Mouse (Mus musculus): ENCODE measurements around the gene Tmcc3.

Gene Tmcc3

DNA sequence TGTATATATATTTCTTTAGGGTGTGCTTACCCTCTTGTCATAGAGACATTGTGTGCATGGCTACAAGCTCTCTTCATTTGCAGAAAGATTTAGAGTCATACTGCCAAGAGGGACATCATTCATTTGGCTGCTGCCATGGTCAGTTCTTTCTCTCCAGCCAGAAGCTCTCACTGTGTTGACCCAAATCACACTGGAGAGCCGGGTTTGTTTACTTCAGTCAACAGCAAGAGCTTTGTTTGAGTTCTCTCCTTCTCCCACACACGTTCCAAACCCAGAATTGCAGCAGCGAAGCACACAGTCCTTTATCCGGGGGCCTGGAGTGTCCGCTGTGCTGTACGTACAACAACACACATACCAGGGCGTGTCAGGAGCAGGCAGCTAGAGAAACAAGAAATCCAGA is 154.6 kb downstream of the Tmcc3 start:
- DNase-seq (ENCODE audit: low spot score in 2 of 2), result no peak

DNA sequence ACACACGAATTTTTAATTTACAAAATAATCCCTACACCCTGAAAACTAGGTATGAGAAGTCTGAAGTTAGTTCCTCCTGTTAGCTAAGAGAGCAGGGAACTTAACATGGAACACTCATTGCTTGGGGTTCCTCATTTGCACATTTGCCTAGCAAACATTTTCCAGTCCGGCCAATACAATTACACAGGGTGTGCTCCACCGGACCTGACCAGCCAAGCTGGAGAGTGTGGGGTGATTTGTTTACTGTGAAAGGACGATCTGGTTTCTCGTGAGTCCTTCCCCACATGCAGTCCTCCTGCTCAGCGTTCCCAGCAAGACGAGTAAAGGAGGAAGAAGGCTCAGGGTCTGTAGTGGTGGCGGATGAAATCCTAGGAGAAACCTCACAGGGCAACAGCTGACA is 159.7 kb downstream of the Tmcc3 start:
- DNase-seq (ENCODE audit: low spot score in 2 of 2), result no peak

DNA sequence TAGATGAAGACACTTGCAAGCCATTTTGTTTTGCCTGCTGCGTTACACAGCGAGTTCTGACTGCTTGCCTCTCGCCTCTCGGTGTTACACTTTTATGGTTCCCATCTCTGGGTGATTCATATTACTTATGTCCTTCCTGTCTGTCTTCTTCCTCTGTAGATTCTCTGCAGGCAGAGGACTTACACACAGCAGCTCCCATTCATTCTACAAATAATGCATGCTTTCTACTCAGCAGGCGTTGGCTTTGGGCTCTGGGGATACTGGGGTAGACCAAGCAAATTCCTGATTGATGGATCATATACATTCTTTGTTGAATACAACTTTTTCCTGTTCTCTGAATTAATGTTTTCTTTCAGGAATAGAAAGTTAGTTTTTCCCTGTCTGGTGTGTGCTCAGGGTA is 161.8 kb downstream of the Tmcc3 start:
- no peak for DNase-seq (ENCODE audit: low spot score in 2 of 2)

DNA sequence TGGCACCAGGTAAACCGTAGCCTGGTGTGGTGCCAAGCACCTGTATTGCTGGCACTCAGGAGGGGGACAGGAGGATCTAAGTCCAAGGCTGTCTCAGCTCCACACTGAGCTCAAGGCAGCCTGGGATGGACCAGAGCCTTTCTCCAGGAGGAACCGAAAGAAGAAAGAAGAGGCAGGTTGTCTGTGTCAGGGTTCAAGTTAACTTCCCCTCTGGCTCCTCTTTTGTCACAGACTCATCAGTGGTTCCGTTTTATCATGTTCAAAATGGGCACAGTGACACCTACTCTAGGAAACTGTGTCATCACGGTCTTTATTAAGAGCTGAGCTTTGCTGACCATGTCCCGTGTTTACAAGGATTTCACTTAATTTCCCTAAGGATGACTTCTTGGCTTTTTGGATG is 162.4 kb downstream of the Tmcc3 start:
- DNase-seq (ENCODE audit: low spot score in 2 of 2), result no peak

DNA sequence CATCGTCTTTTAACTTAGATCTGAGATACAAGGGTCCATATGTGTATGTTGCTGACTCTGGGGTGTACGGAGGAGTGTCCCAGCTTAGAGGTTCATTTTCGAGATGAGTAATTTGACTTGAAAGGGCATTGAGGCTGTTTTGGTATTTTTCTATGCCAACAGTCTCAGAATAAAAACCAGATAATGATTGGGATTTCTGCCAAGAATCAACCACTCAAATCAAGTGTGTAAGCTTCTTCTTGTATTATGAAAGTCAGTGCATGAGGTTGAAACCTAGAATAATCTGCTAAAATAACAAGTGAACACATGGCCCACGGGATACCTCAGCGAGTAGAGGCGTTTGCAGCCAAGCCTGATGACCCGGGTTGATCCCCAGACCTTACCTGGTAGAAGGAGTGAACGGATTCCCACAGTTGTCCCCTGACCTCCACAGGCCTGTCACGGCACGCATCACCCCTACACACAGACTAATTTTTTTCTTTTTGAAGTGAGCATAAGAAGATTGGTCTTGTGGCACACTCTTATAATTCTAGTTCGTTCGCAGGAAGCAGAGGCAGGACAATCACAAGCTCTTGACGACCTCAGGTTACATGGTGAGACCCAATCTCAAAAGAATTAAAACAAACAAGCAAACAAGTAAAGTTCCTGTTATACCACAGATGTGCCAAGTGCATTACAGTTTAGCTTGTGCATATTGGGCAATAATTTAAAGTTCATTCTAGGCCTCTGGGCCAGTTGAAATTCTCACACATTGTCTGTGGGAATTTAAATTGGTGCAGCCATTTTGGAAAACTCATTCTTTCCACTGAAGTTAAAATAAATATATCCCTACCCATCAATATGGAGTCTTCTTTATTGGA is 165.8 kb downstream of the Tmcc3 start:
- DNase-seq (ENCODE audit: low spot score in 2 of 2), result no peak

DNA sequence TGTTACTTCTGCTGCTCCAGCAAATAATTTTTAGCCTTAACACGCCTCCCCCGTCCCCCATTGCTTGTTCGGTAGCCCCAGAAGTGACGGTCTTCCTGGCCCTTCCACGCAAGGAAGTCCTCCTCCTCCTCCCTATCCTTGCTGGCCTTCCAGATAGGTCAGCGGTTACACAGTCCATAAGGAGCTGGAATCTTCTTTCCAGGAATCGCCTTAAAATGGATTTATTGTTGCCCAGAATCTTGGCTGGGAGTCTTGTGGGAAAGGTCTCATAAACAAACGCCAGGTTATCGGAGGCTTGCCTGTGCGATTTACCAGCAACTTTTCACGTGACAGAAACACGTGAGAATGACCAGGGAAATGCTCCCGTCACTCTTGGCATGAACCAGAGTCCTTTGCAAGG is 167.9 kb downstream of the Tmcc3 start:
- DNase-seq (ENCODE audit: low spot score in 2 of 2), result no peak

DNA sequence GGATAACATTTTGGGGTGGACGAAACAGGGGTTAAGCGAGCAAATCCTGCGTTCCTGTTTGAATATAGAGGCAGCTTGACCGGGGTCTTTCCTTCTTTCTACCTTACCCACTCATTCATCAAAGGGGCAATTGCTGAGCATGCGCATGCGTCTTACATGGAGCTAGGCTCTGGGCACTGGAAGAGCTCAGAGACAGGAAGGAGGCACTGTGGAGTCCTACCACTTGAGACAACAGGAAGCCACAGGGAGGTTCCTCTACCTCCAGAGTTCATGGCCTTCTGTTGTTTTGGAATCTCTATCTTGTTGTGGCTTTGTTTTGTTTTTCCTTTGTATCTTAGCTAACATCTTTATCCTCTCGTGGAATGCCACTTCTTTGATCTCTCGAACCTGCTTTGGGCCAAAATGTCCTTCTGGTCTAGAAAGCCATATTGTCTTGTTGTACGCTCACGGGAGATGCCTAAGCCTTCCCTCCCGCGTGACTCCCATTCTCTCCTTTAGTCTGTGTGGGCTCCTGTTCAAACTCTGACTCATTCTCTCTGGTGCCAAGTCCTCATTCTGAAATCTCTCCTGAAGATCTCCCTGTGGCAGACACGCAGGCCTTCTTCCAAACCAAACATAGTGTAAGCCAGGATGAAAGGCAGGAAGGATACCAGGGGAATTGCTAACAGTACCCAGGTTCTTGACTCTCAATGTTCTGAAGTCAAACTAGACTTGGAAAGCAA is 168.8 kb downstream of the Tmcc3 start:
- DNase-seq (ENCODE audit: low spot score in 2 of 2), result no peak

DNA sequence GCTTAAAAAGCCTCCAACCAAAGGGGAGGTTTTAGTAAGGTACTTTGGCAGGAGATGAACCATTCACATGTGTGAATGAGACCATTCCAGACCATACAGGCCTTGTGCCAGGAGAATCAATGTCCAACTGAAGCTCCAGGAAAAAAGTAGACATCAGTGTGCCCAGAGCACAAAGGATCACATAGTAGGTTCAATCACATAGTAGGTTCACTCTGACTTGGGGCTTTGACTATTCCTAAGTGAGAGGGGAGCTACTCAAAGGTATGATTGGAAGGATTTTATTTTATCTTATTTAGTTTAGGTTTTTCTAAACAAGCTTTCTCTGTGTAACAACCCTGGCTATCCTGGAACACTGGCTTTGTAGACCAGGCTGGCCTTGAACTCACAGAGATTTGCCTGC is 169.9 kb downstream of the Tmcc3 start:
- DNase-seq (ENCODE audit: low spot score in 2 of 2), result no peak

DNA sequence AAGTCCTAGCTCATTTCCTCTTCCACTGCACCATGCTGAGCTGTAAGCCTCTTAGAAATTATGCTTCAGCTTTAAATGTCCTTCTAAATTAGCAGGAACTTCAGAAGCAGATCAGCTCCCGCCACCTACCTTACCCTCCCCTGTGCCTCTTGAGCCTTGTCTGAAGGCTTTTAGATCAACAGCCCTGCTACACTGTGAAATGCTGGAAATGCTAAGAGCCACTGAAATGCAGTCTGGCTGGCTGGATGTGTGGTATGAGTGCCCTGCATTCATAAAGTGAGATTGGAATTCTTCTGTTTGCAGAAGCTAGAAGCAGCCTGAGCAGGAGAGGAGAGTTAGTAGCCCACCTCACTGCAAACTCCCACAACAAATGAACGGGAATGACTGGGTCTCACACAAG is 174.4 kb downstream of the Tmcc3 start:
- DNase-seq (ENCODE audit: low spot score in 2 of 2), result no peak

DNA sequence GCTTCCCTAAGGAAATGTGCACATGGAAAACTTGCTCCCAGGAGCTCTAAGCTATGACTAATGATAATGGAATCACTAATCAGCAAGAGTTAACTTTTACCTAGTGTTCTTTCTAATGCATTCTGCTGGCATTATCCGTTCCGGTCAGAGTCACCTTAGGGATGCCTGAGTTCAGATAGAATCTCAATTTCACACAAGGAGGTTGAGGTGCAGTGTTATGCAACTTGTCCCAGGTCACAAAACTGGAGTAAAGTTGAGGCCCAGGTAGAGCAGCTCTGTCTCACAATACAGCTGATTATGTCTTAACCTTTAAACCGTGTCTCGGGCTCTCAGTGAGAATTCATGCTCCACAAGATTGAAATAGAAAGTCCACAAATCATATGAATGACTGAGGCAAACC is 177.8 kb downstream of the Tmcc3 start:
- DNase-seq (ENCODE audit: low spot score in 2 of 2), result no peak

DNA sequence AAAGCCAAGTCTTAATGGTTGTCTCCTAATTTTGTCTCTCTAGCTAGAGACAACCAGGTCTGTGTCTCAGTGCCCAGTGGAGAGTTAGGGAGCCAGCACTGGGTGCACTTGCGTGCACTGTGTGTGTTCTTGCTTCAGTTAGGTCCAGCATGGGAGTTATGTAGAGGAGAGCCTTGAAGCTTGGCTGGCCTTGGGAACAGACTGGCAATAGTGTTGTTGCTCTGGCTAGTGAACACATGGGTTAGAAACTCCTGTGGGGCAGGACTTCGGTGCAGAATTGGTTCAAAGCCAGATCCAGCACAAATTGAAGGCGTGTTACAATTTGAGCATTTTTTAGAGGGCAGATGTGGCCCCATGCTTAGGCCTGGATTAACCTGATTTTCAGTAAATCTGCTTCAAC is 179.3 kb downstream of the Tmcc3 start:
- no peak for DNase-seq (ENCODE audit: low spot score in 2 of 2)

DNA sequence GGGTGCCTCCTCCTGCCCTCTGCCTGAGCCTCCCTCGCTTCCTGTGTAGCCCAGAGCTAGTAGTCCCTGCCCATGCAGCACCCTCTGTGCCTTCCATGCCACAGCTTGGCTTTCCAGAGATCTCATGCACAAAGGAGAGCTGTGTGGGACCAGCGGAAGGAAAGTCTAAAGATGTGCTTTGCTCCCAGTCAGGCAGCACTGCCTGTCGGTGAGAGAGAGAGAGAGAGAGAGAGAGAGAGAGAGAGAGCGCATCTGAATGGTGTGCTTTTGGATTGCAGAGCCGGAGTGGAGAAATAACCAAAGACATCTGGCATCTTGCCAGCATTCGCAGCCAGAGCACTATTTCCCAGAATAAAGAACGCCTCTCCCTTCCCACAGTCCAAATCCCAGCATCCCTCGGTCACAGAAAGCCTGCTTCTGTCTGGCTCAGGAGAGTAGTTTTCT is 182.7 kb downstream of the Tmcc3 start:
- DNase-seq (ENCODE audit: low spot score in 2 of 2), result no peak

DNA sequence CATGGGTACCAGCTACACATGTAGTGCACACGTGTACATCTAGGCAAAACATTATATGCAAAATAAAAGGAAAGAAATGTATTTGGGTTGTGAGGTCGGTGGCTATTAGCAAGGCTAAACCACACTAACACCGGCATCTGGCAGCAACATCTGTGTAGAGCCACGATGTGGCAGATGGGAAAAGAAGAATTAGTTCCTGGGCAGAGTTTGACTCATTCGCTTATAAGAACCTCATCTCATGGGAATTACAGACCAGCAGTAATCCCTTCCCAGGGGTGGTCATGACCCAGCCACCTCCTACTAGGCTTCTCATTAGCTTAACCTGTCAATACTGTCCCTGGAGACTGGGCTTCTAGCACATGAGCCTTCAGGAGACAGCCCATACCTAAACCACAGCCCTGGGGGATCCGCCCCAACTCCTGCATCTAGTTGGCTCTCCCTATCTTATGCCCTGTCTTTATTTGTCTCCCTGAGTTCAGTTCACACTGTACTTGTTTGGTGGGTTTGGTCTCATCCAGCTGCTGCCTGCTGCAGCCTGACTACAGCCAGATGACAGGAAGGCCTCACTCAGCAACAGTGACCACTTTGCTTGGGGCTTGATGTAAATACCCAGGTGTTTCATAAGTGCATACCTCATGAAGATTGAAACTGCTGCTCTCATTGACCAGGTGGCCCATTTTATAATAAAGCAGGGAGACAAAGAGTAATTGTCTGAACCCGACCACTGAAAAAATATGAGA is 183.9 kb downstream of the Tmcc3 start:
- no peak for DNase-seq (ENCODE audit: low spot score in 2 of 2)

DNA sequence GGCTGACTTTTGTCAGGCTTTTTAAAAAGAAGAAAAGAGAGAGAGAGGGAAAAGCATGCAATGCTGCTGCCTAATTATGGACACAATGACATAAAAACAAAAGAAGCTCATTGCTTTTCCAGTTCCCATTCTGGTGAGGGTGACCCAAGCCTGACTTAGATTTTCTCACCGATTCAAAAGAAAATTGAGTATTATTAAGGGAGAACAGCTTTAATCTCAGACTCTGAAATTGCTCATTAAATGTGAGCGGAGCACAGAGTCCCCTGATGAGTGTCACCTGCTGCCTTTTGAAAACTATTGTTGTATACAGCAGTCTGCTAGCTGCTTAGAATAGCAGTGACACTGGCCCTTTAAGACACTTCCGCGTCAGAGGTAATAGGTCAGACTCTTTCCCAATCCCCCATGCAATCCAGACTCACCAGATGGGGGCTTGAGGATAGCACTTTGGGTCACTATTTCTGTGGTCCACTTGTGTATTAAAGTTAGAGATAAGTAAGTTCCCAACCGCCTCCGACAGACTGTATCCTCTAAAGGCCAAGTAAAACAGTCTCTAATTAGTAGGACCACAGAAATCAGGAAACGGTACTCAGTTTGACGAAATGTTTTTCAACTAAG is 185.2 kb downstream of the Tmcc3 start:
- DNase-seq (ENCODE audit: low spot score in 2 of 2), result no peak

DNA sequence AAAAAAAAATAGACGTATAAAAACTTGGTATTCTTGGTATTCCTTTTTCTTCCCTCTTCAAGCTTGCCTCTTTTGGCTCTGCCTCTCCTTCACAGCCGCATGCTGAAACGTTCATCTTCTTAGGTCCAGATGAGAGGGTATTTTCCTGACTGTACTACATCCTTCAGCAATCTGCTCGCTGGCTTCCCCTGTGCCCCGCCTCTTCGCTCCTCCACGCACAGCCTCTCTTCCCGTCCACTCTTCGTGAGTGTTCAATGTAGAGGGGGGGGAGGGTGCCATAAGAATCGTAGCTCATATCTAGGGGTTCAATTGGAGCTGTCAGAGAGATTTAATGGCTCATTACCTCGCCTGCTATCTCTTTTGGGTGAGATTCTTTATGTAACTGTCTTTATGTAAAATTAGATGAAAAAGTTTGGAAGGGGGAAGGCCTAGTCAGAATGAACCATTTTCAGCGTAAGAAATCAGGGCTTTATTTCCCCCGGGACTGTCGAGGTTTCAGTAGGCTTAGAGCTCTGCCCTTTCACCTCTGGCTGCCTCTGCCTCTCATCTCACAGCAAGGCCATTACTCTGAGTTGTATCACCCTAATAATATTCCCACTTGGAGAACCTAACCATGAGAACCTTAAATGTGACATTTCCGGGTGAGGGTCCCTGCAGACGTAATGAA is 188.6 kb downstream of the Tmcc3 start:
- DNase-seq (ENCODE audit: low spot score in 2 of 2), result no peak

DNA sequence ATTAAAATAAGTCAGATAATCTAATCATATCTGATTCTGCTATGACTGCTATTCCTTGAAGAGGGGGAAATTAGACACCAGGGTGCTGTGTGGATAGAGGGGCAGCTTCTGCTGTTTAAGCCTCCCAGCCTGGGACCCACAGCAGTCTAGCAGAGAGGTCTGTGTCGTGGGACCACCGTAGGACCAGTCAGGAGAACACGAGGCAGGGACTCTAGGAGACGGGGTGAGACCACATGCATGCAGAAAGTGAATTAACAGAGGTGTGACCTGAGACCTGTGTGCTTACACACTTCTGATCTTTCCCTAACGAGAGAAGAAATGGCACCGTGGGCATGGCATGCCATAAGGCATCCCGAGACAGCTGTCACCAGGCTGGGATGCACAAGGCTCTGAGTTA is 189.1 kb downstream of the Tmcc3 start:
- no peak for DNase-seq (ENCODE audit: low spot score in 2 of 2)

DNA sequence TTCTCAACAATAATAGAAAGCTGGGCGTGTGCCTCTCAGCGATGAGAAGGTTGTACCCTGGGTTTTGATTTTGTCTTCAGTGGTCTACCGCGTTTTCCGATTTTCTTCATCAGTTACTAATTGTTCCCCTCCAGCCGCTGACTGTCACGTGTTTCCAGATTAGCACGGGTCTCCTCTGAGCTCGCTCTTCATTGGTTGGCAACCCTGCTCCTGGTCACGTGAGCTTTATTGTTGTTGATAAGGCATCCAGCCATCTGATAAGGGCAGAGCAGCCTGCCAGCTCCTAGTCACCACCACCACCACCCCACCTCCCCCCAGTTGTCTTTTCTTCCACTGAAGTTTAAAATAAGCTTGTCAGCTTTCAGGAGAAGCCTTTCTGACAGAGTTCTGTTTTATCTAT is 190.0 kb downstream of the Tmcc3 start:
- DNase-seq (ENCODE audit: low spot score in 2 of 2), result no peak

DNA sequence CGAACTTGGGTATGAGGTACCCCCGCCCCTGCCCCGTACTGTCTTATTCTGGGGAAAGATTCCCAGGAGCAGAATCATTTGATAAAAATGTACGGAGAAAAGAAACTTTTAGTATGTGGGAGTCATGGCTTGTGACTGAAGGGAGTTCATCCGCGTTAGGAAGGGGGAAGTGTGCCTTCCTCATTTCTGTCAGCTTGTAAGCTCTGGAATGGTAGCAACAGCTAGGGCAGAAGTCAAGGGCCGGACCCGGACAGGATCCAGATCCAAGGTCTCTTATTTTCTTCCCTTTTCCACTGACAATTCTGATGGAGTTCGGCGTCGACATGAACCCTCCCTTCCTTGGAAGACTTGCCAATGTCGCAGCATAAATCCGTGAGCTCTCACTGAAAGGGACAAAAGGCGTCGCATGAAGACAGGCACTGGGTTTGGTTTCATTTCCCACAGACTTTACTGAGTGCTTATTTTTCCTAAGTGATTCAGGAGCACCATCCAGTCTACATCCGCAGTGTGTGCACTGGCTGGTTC is 193.6 kb downstream of the Tmcc3 start:
- DNase-seq (ENCODE audit: low spot score in 2 of 2), result no peak

DNA sequence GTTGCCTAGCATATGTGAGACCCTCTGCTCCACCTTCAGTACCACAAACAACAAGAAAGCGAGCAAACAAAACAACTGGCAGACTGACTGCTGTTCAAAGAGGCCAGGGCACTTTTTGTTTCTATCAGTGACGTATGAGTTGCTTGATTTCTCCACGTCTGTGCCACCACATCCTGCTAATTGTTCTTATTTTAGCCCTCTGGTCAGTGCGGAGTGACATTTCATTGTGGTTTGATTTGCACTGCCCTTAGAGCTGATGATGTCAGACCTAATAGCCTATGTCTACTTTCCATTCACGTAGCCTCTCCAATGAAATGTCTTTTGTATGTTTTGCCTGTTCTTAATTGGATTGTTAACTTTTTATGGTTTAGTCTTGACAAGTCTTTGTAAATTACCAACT is 197.1 kb downstream of the Tmcc3 start:
- DNase-seq (ENCODE audit: low spot score in 2 of 2), result no peak

DNA sequence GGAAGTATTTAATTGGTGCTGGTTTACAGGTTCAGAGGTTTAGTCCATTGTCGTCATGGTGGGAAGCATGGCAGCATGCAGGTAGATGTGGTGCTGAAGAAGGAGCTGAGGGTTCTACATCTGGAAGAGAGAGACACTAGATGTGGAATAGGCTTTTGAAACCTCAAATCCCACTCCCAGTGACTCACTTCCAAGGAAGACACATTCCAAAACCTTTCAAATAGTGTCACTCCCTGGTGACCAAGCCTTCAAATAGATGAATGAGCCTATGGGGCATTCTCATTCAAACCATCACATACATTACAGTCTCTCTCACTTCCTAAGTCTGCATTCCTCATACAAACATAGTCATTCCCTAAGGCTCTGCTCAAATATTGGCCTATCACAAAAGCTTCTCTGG is 201.0 kb downstream of the Tmcc3 start:
- DNase-seq (ENCODE audit: low spot score in 2 of 2), result no peak

DNA sequence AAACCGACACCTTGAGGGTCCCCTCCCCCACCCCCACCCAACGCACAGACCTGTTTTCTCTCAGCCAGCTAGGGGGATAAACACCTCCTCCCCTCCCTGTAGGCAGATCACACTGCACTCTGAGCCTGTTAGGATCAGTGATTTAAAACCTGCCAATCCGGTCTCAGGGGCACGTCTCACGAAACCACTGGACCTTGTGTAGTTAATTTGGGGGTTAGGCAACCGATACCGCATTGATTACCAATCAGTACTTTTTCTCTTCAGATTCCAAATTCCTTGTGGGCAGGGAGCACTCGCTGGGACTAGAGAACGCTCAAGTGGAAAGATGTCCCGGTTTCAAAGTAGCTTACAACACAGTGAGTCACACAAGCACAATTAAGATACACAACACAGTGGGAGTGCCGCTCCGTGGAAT is 202.3 kb downstream of the Tmcc3 start:
- DNase-seq (ENCODE audit: low spot score in 2 of 2), result no peak
